Mouse (Mus musculus) stomach, embryonic 16.5 days (tissue): ENCODE measurements at regions not wholly inside any gene's neighbourhood (a gene's known extent, or its start where the extent isn't known, plus 50 kb on each side); places are given as distances from the start of the nearest gene placed in this dataset.

Source experiments
- ATAC-seq: fragments of 200-750 bp; cut with Nextera tagmentation; 2 replicates; pipeline ENCODE4 v1.8.0; 2017; ENCODE audit warnings: moderate number of reproducible peaks, moderate TSS enrichment; ENCODE audit not compliant: insufficient read depth, low FRiP score
- H3K27ac ChIP-seq: fragments of 300-500 bp; sonication (generic); 2 replicates; pipeline ENCODE4 v1.5.1; 2014; ENCODE audit warnings: low read length
- H3K27me3 ChIP-seq: fragments of 300-500 bp; sonication (generic); 2 replicates; pipeline ENCODE4 v1.6.1; 2014; ENCODE audit warnings: low read length, control low read depth, mixed read lengths; ENCODE audit not compliant: control insufficient read depth, insufficient read depth
- H3K36me3 ChIP-seq: fragments of 300-500 bp; sonication (generic); 2 replicates; pipeline ENCODE4 v1.6.1; 2014; ENCODE audit warnings: low read length; ENCODE audit not compliant: control insufficient read depth, insufficient read depth
- H3K4me1 ChIP-seq: fragments of 300-500 bp; sonication (generic); 2 replicates; pipeline ENCODE4 v1.6.1; 2014; ENCODE audit warnings: low read length, control low read depth, mixed read lengths; ENCODE audit not compliant: control insufficient read depth, insufficient read depth
- H3K4me2 ChIP-seq: fragments of 300-500 bp; sonication (generic); 2 replicates; pipeline ENCODE4 v1.6.1; 2014; ENCODE audit warnings: low read depth, low read length, mixed read lengths
- H3K4me3 ChIP-seq: fragments of 300-500 bp; sonication (generic); replicated peaks from 2 replicates; pipeline ENCODE4 v1.5.1; 2014; ENCODE audit warnings: mild to moderate bottlenecking, low read length
- H3K9ac ChIP-seq: fragments of 300-500 bp; sonication (generic); 2 replicates; pipeline ENCODE4 v1.6.1; 2014; ENCODE audit warnings: low read length
- H3K9me3 ChIP-seq: fragments of 300-500 bp; sonication (generic); replicated peaks from 2 replicates; pipeline ENCODE4 v1.6.1; 2016; ENCODE audit warnings: low read length, control low read depth; ENCODE audit not compliant: control insufficient read depth
- WGBS: fragments of 180-500 bp; shearing (Covaris S2); extraction: QIAGEN DNeasy Blood & Tissue Kit; methylation state at CpG from one replicate; pipeline ENCODE4 v1.1.7; 2014; 5-methylcytosine and 5-hydroxymethylcytosine counted together

- H3K4me3 ChIP-seq: no peak overlapping the region
- H3K27me3 ChIP-seq: no peaks in the 10 kb centered on the region
- H3K9ac ChIP-seq: no peak overlapping the region
- H3K27ac ChIP-seq: no peak overlapping the region
- no peak overlapping the region for H3K4me2 ChIP-seq
- H3K9me3 ChIP-seq: no peaks in the 10 kb centered on the region
- H3K36me3 ChIP-seq: no peaks in the 10 kb centered on the region
- H3K4me1 ChIP-seq: no peaks in the 10 kb centered on the region
- WGBS: 31% methylated on average over 3 of the region's 3 CpGs
- ATAC-seq: no peak
Measured at GRCm38 (mm10) chr15:31805522-31805921, 203.9 kb downstream of the Fam173b start.

GRCm38 (mm10) chr15:31815551-31815950 is 213.9 kb downstream of the Fam173b start:
- Histone ChIP-seq H3K27ac (no peak overlapping the region), H3K4me2 (no peak overlapping the region), H3K36me3 (no peaks in the 10 kb centered on the region), H3K27me3 (no peaks in the 10 kb centered on the region), H3K9ac (no peak overlapping the region), H3K4me3 (no peak overlapping the region), H3K4me1 (no peaks in the 10 kb centered on the region), H3K9me3 (no peaks in the 10 kb centered on the region)
- ATAC-seq: no peak
- WGBS: 66% methylated on average over 5 of the region's 5 CpGs

GRCm38 (mm10) chr15:31819219-31819618 is 217.6 kb downstream of the Fam173b start:
- Histone ChIP-seq H3K27ac (no peak overlapping the region), H3K36me3 (no peaks in the 10 kb centered on the region), H3K4me1 (no peaks in the 10 kb centered on the region), H3K4me2 (no peak overlapping the region), H3K9ac (no peak overlapping the region), H3K9me3 (no peaks in the 10 kb centered on the region), H3K4me3 (no peak overlapping the region), H3K27me3 (no peaks in the 10 kb centered on the region)
- WGBS: 55% methylated on average over 6 of the region's 6 CpGs
- ATAC-seq: no peak

GRCm38 (mm10) chr15:31827219-31827618 is 225.6 kb downstream of the Fam173b start:
- 88% methylated on average over 6 of the region's 6 CpGs for whole genome bisulfite sequencing
- Histone ChIP-seq H3K9me3 (no peaks in the 10 kb centered on the region), H3K4me3 (no peak overlapping the region), H3K36me3 (no peaks in the 10 kb centered on the region), H3K27ac (no peak overlapping the region), H3K4me1 (no peaks in the 10 kb centered on the region), H3K27me3 (no peaks in the 10 kb centered on the region), H3K9ac (no peak overlapping the region), H3K4me2 (no peak overlapping the region)
- ATAC-seq: no peak

GRCm38 (mm10) chr15:31841519-31841918 is 239.9 kb downstream of the Fam173b start:
- no peaks in the 10 kb centered on the region for H3K27me3 ChIP-seq
- H3K27ac ChIP-seq: no peak overlapping the region
- H3K4me1 ChIP-seq: peaks cover 3% of the 10 kb centered on the region; the same call in 1 of the 2 replicates
- H3K36me3 ChIP-seq: no peaks in the 10 kb centered on the region
- ATAC-seq: no peak
- 57% methylated on average over 1 of the region's 1 CpGs for WGBS
- no peak overlapping the region for H3K9ac ChIP-seq
- no peaks in the 10 kb centered on the region for H3K9me3 ChIP-seq
- no peak overlapping the region for H3K4me2 ChIP-seq
- no peak overlapping the region for H3K4me3 ChIP-seq

GRCm38 (mm10) chr15:31854764-31855163 is 253.1 kb downstream of the Fam173b start:
- Histone ChIP-seq H3K27ac (no peak overlapping the region), H3K9ac (no peak overlapping the region), H3K27me3 (no peaks in the 10 kb centered on the region), H3K36me3 (no peaks in the 10 kb centered on the region), H3K4me3 (no peak overlapping the region), H3K9me3 (no peaks in the 10 kb centered on the region), H3K4me1 (no peaks in the 10 kb centered on the region), H3K4me2 (no peak overlapping the region)
- no peak for ATAC-seq
- WGBS: 77% methylated on average over 5 of the region's 5 CpGs

- Histone ChIP-seq H3K4me1 (no peaks in the 10 kb centered on the region), H3K27me3 (no peaks in the 10 kb centered on the region), H3K27ac (no peak overlapping the region), H3K4me2 (no peak overlapping the region), H3K36me3 (no peaks in the 10 kb centered on the region), H3K4me3 (no peak overlapping the region), H3K9ac (no peak overlapping the region), H3K9me3 (no peaks in the 10 kb centered on the region)
- no peak for ATAC-seq
- WGBS: 66% methylated on average over 3 of the region's 3 CpGs
Measured at GRCm38 (mm10) chr15:31855188-31855587, 253.5 kb downstream of the Fam173b start.

GRCm38 (mm10) chr15:31869100-31869499 is 267.4 kb downstream of the Fam173b start:
- no peaks in the 10 kb centered on the region for H3K27me3 ChIP-seq
- WGBS: 86% methylated on average over 3 of the region's 3 CpGs
- no peaks in the 10 kb centered on the region for H3K36me3 ChIP-seq
- H3K4me3 ChIP-seq: no peak overlapping the region
- H3K4me1 ChIP-seq: 0 out of 2 replicates have a peak, but pooled peaks cover 6% of the 10 kb centered on the region
- H3K9me3 ChIP-seq: no peaks in the 10 kb centered on the region
- ATAC-seq: no peak
- no peak overlapping the region for H3K4me2 ChIP-seq
- no peak overlapping the region for H3K27ac ChIP-seq
- no peak overlapping the region for H3K9ac ChIP-seq

- Histone ChIP-seq H3K4me3 (no peak overlapping the region), H3K27ac (no peak overlapping the region), H3K27me3 (no peaks in the 10 kb centered on the region), H3K36me3 (no peaks in the 10 kb centered on the region), H3K4me1 (0 out of 2 replicates have a peak, but pooled peaks cover 6% of the 10 kb centered on the region), H3K4me2 (no peak overlapping the region), H3K9me3 (no peaks in the 10 kb centered on the region), H3K9ac (no peak overlapping the region)
- 34% methylated on average over 14 of the region's 14 CpGs for WGBS
- ATAC-seq: peak; percentile 71; the same call in 1 of the 2 replicates
Measured at GRCm38 (mm10) chr15:31869673-31870417, 268.2 kb downstream of the Fam173b start.
